Mouse (Mus musculus): ENCODE results near the gene 2510039O18Rik. TPM values are rescaled to one million over a fixed set of nuclear protein-coding genes. Genes with fewer than 3 reads are reported as not detected.

Gene 2510039O18Rik
- total RNA-seq (2021) (10 to 100 TPM; 38.9 to 41.9 TPM), polyA plus RNA-seq (2012; rRNA removed) (41.2 and 42.3 TPM in 2 replicates)
- long read RNA-seq, transcript 2510039O18Rik-201 (3 exons, 2,731 nt) = major isoform, 66 of 85 reads
- long read RNA-seq, partial matches to known transcripts = 19 of 85 reads
- long read RNA-seq, other reads (novel, unspliced or antisense) = 0 of 85 reads

- peaks cover 16% of the 10 kb centered on the region for H3K36me3 ChIP-seq (ENCODE audit: control insufficient read depth, insufficient read depth, low read length)
- H3K9ac ChIP-seq (ENCODE audit: low read depth, low read length) = peak within 1 kb of the TSS; percentile 95
- WGBS = under 1% methylated on average over 35 of the region's 35 CpGs
- H3K27me3 ChIP-seq (ENCODE audit: control insufficient read depth, insufficient read depth, low read length) = no peaks in the 10 kb centered on the region
- H3K79me2 ChIP-seq (replicated peaks; ENCODE audit: control insufficient read depth, insufficient read depth, low read length) = peaks cover 5% of the 10 kb centered on the region
- peak within 1 kb of the TSS; percentile 84 for H3K4me3 ChIP-seq
- peak within 1 kb of the TSS; percentile 94 for H3K27ac ChIP-seq
- DNase-seq = peak; percentile 86 to 89
- H3K4me1 ChIP-seq (ENCODE audit: control insufficient read depth, insufficient read depth, low read length) = peaks cover 25% of the 10 kb centered on the region
- TF ChIP-seq POLR2A (IDR thresholded peaks at IDR 0.05; ENCODE audit: insufficient read depth, low read depth, low read length) = peak; percentile 77; the same call in 1 of the 2 replicates
- no peak for TF ChIP-seq CTCF (IDR thresholded peaks at IDR 0.05)
- no peak for TF ChIP-seq EP300 (IDR thresholded peaks at IDR 0.05; ENCODE audit: insufficient read depth, low read depth, low read length)
- intact Hi-C loops (cut with DNase I) = no loop called here
Measured at GRCm38 (mm10) chr4:147940576-147941044, at the start of gene 2510039O18Rik. 2510039O18Rik (plus strand) TSS chr4:147940895.

- Histone ChIP-seq H3K9ac (ENCODE audit: low read depth, low read length) (peak overlapping the region; percentile 9), H3K4me3 (no peak overlapping the region), H3K36me3 (ENCODE audit: control insufficient read depth, insufficient read depth, low read length) (peaks cover 56% of the 10 kb centered on the region), H3K27ac (peak overlapping the region; percentile 97), H3K79me2 (replicated peaks; ENCODE audit: control insufficient read depth, insufficient read depth, low read length) (peaks cover 2% of the 10 kb centered on the region; the same call in 1 of the 2 replicates), H3K4me1 (ENCODE audit: control insufficient read depth, insufficient read depth, low read length) (peaks cover 19% of the 10 kb centered on the region), H3K27me3 (ENCODE audit: control insufficient read depth, insufficient read depth, low read length) (no peaks in the 10 kb centered on the region)
- DNase-seq = no peak
- 39% methylated on average over 4 of the region's 4 CpGs for WGBS
- intact Hi-C loops (cut with DNase I) = no loop called here
- TF ChIP-seq POLR2A (IDR thresholded peaks at IDR 0.05; ENCODE audit: insufficient read depth, low read depth, low read length) (no peak), EP300 (IDR thresholded peaks at IDR 0.05; ENCODE audit: insufficient read depth, low read depth, low read length) (no peak), CTCF (IDR thresholded peaks at IDR 0.05) (no peak)
Measured at GRCm38 (mm10) chr4:147895815-147896330, 44.8 kb upstream of the 2510039O18Rik start.

- TF ChIP-seq CTCF (IDR thresholded peaks at IDR 0.05) (no peak), POLR2A (IDR thresholded peaks at IDR 0.05; ENCODE audit: insufficient read depth, low read depth, low read length) (0 out of 2 replicates have a peak, but pooled peaks have one; percentile 31), EP300 (IDR thresholded peaks at IDR 0.05; ENCODE audit: insufficient read depth, low read depth, low read length) (peak; percentile 76; the same call in 1 of the 2 replicates)
- Histone ChIP-seq H3K27me3 (ENCODE audit: control insufficient read depth, insufficient read depth, low read length) (no peaks in the 10 kb centered on the region), H3K27ac (peak overlapping the region; percentile 97), H3K9ac (ENCODE audit: low read depth, low read length) (no peak overlapping the region), H3K36me3 (ENCODE audit: control insufficient read depth, insufficient read depth, low read length) (peaks cover 57% of the 10 kb centered on the region), H3K79me2 (replicated peaks; ENCODE audit: control insufficient read depth, insufficient read depth, low read length) (peaks cover 2% of the 10 kb centered on the region; the same call in 1 of the 2 replicates), H3K4me1 (ENCODE audit: control insufficient read depth, insufficient read depth, low read length) (peaks cover 20% of the 10 kb centered on the region), H3K4me3 (no peak overlapping the region)
- peak in 1 of 2 experiments; percentile 58 for DNase-seq
- intact Hi-C loops (cut with DNase I) = no loop called here
- 11% methylated on average over 1 of the region's 1 CpGs for WGBS
Measured at GRCm38 (mm10) chr4:147896411-147896810, 44.3 kb upstream of the 2510039O18Rik start.

- no peak; the same call in none of the 2 replicates for TF ChIP-seq EP300 (IDR thresholded peaks at IDR 0.05; ENCODE audit: insufficient read depth, low read depth, low read length)
- peak; percentile 65 for TF ChIP-seq POLR2A (IDR thresholded peaks at IDR 0.05; ENCODE audit: insufficient read depth, low read depth, low read length)
- Histone ChIP-seq H3K9ac (ENCODE audit: low read depth, low read length) (peak overlapping the region; percentile 44), H3K4me3 (no peak overlapping the region), H3K79me2 (replicated peaks; ENCODE audit: control insufficient read depth, insufficient read depth, low read length) (peaks cover 2% of the 10 kb centered on the region; the same call in 1 of the 2 replicates), H3K36me3 (ENCODE audit: control insufficient read depth, insufficient read depth, low read length) (peaks cover 52% of the 10 kb centered on the region), H3K4me1 (ENCODE audit: control insufficient read depth, insufficient read depth, low read length) (peaks cover 20% of the 10 kb centered on the region), H3K27me3 (ENCODE audit: control insufficient read depth, insufficient read depth, low read length) (no peaks in the 10 kb centered on the region), H3K27ac (peak overlapping the region; percentile 97)
- intact Hi-C loops (cut with DNase I) = no loop called here
- DNase-seq = peak; percentile 51 to 70
- WGBS = 71% methylated on average over 3 of the region's 3 CpGs
Measured at GRCm38 (mm10) chr4:147897348-147897747, 43.3 kb upstream of the 2510039O18Rik start.

GRCm38 (mm10) chr4:147900452-147900851 is 40.2 kb upstream of the 2510039O18Rik start:
- intact Hi-C loops (cut with DNase I) = loop anchor here (5.0 kb wide), 1 partner anchor 33 kb away; the partner anchor contains the start of genes Fv1 and Miip
- DNase-seq = peak in 1 of 2 experiments; percentile 49
- peak overlapping the region; percentile 50 for H3K9ac ChIP-seq (ENCODE audit: low read depth, low read length)

More at GRCm38 (mm10) chr4:147900452-147900851, 40.2 kb upstream of the 2510039O18Rik start:
- H3K4me3 ChIP-seq = 0 out of 2 replicates have a peak overlapping the region, but pooled peaks have one; percentile 1
- peak; percentile 37; the same call in 1 of the 2 replicates for TF ChIP-seq EP300 (IDR thresholded peaks at IDR 0.05; ENCODE audit: insufficient read depth, low read depth, low read length)
- no peak; the same call in none of the 2 replicates for TF ChIP-seq POLR2A (IDR thresholded peaks at IDR 0.05; ENCODE audit: insufficient read depth, low read depth, low read length)
- peaks cover 23% of the 10 kb centered on the region for H3K4me1 ChIP-seq (ENCODE audit: control insufficient read depth, insufficient read depth, low read length)
- H3K27ac ChIP-seq = peak overlapping the region; percentile 97
- H3K79me2 ChIP-seq (replicated peaks; ENCODE audit: control insufficient read depth, insufficient read depth, low read length) = no peaks in the 10 kb centered on the region
- WGBS = 51% methylated on average over 7 of the region's 7 CpGs
- no peaks in the 10 kb centered on the region for H3K27me3 ChIP-seq (ENCODE audit: control insufficient read depth, insufficient read depth, low read length)
- peaks cover 39% of the 10 kb centered on the region for H3K36me3 ChIP-seq (ENCODE audit: control insufficient read depth, insufficient read depth, low read length)

All from heart, adult 2 months (tissue).